Mouse (Mus musculus) kidney, postnatal 0 days (tissue): ENCODE measurements around the gene Slc35e2. TPM values are rescaled to one million over a fixed set of nuclear protein-coding genes. Genes with fewer than 3 reads are reported as not detected.

Experiments
- ATAC-seq: fragments of 200-750 bp; cut with Nextera tagmentation; replicated peaks from 2 replicates; pipeline ENCODE4 v1.8.0; 2017; ENCODE audit warnings: low read depth, moderate number of reproducible peaks, moderate TSS enrichment, moderate library complexity; ENCODE audit not compliant: low FRiP score
- DNase-seq: peaks from one replicate; pipeline ENCODE4 v3.0.0-alpha.2; 2016; ENCODE audit warnings: low spot score
- H3K27ac ChIP-seq: fragments of 300-500 bp; sonication (generic); 2 replicates; pipeline ENCODE4 v1.5.1; 2014; ENCODE audit warnings: mild to moderate bottlenecking
- H3K27me3 ChIP-seq: fragments of 300-500 bp; sonication (generic); 2 replicates; pipeline ENCODE4 v1.6.1; 2014; ENCODE audit warnings: low read length, mixed read lengths; ENCODE audit not compliant: insufficient read depth
- H3K36me3 ChIP-seq: fragments of 300-500 bp; sonication (generic); 2 replicates; pipeline ENCODE4 v1.6.1; 2014; ENCODE audit warnings: low read length, mixed read lengths; ENCODE audit not compliant: insufficient read depth
- H3K4me1 ChIP-seq: fragments of 300-500 bp; sonication (generic); replicated peaks from 2 replicates; pipeline ENCODE4 v1.6.1; 2014; ENCODE audit warnings: antibody characterized with exemption, low read length, mixed read lengths; ENCODE audit not compliant: insufficient read depth
- H3K4me2 ChIP-seq: fragments of 300-500 bp; sonication (generic); 2 replicates; pipeline ENCODE4 v1.6.1; 2014; ENCODE audit warnings: mild to moderate bottlenecking, low read length, moderate library complexity, mixed read lengths
- H3K4me3 ChIP-seq: fragments of 300-500 bp; sonication (generic); replicated peaks from 2 replicates; pipeline ENCODE4 v1.5.1; 2014; ENCODE audit warnings: low read depth, low read length
- H3K9ac ChIP-seq: fragments of 300-500 bp; sonication (generic); 2 replicates; pipeline ENCODE4 v1.6.1; 2014; ENCODE audit warnings: low read depth, low read length
- H3K9me3 ChIP-seq: fragments of 300-500 bp; sonication (generic); replicated peaks from 2 replicates; pipeline ENCODE4 v1.6.1; 2016; ENCODE audit warnings: low read length, inconsistent platforms, mixed read lengths
- CTCF ChIP-seq: IDR thresholded peaks from 2 replicates; pipeline ENCODE4 v1.5.1; 2016; ENCODE audit warnings: antibody characterized with exemption, low read depth, mild to moderate bottlenecking, moderate library complexity
- WGBS: fragments of 180-500 bp; shearing (Covaris S2); extraction: QIAGEN DNeasy Blood & Tissue Kit; methylation state at CpG from one replicate; pipeline ENCODE4 v1.1.7; 2014; 5-methylcytosine and 5-hydroxymethylcytosine counted together
- polyA plus RNA-seq: library from polyadenylated mRNA; unstranded; fragments of >200 nt; fragmentation: Nextera tagmentation; extraction: Ambion mirVana; gene quantifications from 2 replicates; pipeline ENCODE4 v1.2.1, GENCODE M21; 2015

Slc35e2 gene
- polyA plus RNA-seq, 1 experiment from 2014 or later = 6.6 TPM

DNA sequence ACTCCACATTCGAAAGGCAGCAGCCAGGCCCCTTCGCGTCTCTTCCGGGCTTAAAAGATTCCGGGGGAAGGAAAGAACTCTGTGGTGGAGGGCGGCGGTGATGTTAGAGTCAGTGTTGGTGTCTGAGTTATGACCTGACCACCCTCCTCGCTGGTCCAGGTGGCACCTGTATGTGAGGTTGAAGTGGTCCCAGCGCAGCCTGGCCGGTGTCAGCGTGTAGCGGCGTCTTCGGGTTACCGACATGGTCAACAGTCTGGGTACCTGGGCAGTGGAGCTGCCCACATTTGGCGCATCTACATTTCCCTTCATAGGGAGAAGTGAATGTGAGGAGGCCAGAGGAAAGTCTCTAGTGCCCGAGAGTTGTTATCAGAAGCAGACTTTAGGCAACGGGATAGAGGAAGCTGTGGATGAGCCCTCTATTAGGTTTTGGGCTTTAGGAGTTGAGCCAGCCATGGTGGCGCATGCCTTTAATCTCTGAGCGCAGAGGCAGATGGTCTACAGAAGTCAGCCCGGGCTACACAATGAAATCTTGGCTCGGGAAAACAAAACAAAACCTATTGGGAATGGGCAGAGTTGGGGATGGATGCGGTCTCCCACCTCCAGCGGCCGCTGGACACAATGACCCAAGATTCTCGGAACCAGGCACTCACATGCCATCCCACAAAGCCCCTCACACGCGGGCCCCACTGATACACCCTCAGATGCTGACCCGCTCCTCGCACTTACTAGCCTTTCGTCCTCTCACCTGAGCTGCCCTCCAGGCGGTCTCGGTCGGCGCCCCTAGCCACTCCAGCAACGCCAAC lies 51.3 kb downstream of the Slc35e2 start:
- peak overlapping the region; percentile 70 for H3K9ac ChIP-seq
- WGBS = 17% methylated on average over 36 of the region's 36 CpGs
- ATAC-seq (no peak), DNase-seq (peak; percentile 17)
- peak overlapping the region; percentile 81 for H3K27ac ChIP-seq
- peak overlapping the region; percentile 86 for H3K4me2 ChIP-seq
- no peaks in the 10 kb centered on the region; the same call in 1 of the 2 replicates for H3K27me3 ChIP-seq
- H3K9me3 ChIP-seq = no peaks in the 10 kb centered on the region
- peaks cover 34% of the 10 kb centered on the region for H3K36me3 ChIP-seq
- H3K4me1 ChIP-seq = peaks cover 42% of the 10 kb centered on the region
- TF ChIP-seq CTCF = no peak
- peak overlapping the region; percentile 44 for H3K4me3 ChIP-seq

DNA sequence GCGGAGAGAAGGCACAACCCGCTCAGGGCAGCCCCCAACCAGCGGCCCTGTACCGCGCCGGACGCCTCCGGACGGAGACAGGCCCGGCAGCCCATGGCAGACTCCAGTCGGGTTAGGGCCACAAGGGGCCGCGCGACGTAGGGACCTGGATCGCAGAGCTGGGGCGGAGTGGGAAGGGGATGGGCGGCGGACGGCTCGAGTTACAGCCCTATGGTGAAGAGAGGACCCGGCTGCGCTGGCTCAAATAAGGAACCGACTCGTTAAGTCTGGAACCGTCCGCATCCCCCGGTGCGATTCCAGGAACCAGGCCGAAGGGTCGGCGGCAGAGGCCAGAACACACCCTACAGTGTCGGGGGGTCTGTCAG lies 51.9 kb downstream of the Slc35e2 start, which contains the start of gene Mmp23:
TSS of gene Mmp23 (minus strand) at position 299 of the 365 bp plus-strand sequence.
- H3K4me2 ChIP-seq = peak within 1 kb of the TSS; percentile 86
- H3K4me1 ChIP-seq = peaks cover 42% of the 10 kb centered on the region
- H3K27me3 ChIP-seq = no peaks in the 10 kb centered on the region; the same call in 1 of the 2 replicates
- peak within 1 kb of the TSS; percentile 81 for H3K27ac ChIP-seq
- H3K4me3 ChIP-seq = peak within 1 kb of the TSS; percentile 44
- ATAC-seq (peak; percentile 41; the same call in 1 of the 2 replicates), DNase-seq (peak; percentile 89)
- under 1% methylated on average over 33 of the region's 33 CpGs for WGBS
- TF ChIP-seq CTCF = peak; percentile 34; the same call in 1 of the 2 replicates
- no peaks in the 10 kb centered on the region for H3K9me3 ChIP-seq
- peak within 1 kb of the TSS; percentile 70 for H3K9ac ChIP-seq
- H3K36me3 ChIP-seq = peaks cover 28% of the 10 kb centered on the region

DNA sequence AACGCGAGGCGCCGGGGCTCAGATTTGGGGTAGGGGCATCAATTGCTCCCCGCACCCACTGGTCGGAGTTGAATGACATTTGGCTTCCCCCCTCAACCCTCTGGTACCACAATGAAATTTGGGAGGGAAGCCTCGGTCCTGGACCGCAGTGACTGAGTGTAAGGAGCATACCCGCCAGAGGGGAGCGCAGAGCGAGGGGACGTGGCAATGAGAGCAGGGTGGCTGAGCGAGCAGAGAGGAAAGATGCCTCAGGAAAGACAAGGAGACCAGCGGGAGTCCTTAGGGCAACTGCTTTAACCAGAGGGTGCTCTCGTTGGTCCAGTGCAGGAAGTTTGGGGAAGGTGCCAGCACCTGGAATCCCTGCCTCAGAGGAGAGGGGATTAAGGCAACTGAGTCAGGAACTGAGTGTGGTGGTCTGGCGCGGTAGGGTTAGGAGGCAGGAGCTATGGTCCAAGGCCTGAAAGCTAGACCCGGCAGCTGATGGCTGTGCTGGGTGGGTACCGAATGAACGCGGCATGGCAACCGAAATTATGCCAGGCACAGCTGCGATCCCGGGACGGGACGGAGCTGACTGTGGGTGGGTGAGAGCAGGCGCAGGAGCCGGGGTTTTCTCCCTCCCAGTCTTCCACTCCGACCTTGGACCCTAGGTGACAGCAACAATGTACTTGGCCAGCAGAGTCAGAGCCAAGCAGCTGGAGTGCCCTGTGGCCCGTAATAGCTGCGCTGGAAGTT lies 52.4 kb downstream of the Slc35e2 start:
- Histone ChIP-seq H3K27me3 (no peaks in the 10 kb centered on the region; the same call in 1 of the 2 replicates), H3K4me2 (peak overlapping the region; percentile 86), H3K27ac (peak overlapping the region; percentile 81), H3K9ac (peak overlapping the region; percentile 70), H3K9me3 (no peaks in the 10 kb centered on the region), H3K4me1 (peaks cover 42% of the 10 kb centered on the region), H3K4me3 (peak overlapping the region; percentile 44), H3K36me3 (peaks cover 22% of the 10 kb centered on the region)
- TF ChIP-seq CTCF = peak; percentile 42; the same call in 1 of the 2 replicates
- ATAC-seq = peak; percentile 12; the same call in 1 of the 2 replicates
- DNase-seq = peak; percentile 80
- 1% methylated on average over 31 of the region's 31 CpGs for WGBS

DNA sequence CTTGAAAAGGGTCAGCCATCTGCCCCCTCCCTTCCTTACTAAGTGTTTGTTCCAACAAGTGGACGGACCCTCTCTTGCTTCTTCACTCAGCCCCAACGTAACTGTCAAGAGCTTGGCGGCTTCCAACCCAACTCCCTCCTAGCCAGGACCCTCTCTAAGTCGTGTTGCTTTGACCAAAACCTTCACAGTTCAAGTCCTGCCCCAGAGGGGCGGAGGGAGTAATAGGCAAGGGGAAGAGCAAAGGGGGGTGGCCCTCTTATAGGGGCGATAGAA lies 52.9 kb downstream of the Slc35e2 start:
- Histone ChIP-seq H3K4me1 (peaks cover 42% of the 10 kb centered on the region), H3K9ac (peak overlapping the region; percentile 70; the same call in 1 of the 2 replicates), H3K27ac (0 out of 2 replicates have a peak overlapping the region, but pooled peaks have one; percentile 81), H3K27me3 (no peaks in the 10 kb centered on the region; the same call in 1 of the 2 replicates), H3K4me2 (peak overlapping the region; percentile 86), H3K9me3 (no peaks in the 10 kb centered on the region), H3K36me3 (peaks cover 21% of the 10 kb centered on the region), H3K4me3 (peak overlapping the region; percentile 44)
- DNase-seq (no peak), ATAC-seq (no peak)
- no peak for TF ChIP-seq CTCF
- 3% methylated on average over 6 of the region's 6 CpGs for WGBS

DNA sequence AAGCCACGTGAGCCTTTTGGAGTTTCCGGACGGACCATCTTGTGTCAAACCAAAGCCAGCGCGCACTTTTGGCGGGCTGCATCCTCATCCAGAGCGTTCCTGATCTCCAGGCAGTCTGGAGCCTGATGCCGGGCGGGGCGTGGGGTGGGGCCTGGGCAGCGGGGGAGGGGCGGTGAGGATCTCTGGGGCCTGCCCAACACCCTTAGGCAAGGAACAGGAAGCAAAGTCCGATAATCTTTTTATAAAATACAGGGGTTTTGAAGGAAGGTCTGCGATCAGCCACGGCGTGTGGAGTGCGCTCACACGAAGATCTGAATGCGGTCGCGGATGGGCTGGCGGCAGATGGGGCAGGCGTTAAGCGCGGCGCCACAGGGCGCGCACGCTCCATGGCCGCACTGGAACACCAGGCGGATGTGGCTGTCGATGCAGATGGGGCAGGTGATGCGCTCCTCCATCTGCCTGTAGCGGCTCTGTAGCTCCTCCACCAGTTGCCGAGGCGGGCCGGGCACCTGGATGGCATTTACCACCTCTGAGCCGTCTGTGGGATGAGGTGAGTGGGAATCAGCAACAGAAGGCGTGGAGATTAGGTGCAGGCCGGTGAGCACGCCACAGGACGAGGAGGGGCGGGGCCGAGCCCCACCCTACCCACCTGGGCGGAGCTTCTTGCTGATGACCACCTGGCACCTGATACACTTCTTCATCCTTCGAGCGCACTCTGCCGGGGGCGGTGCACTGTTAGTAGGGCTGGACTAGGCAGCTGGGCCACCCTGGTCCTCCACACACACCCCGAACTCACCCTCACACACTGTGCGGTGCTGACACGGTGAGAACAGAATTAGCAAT lies 53.5 kb downstream of the Slc35e2 start:
- H3K27me3 ChIP-seq = no peaks in the 10 kb centered on the region; the same call in 1 of the 2 replicates
- TF ChIP-seq CTCF = no peak
- DNase-seq (peak; percentile 57), ATAC-seq (peak; percentile 25)
- peak overlapping the region; percentile 44 for H3K4me3 ChIP-seq
- 2% methylated on average over 52 of the region's 52 CpGs for WGBS
- peak overlapping the region; percentile 81; the same call in 1 of the 2 replicates for H3K27ac ChIP-seq
- peak overlapping the region; percentile 86 for H3K4me2 ChIP-seq
- H3K36me3 ChIP-seq = peaks cover 16% of the 10 kb centered on the region; the same call in 1 of the 2 replicates
- H3K9ac ChIP-seq = peak overlapping the region; percentile 70
- peaks cover 42% of the 10 kb centered on the region for H3K4me1 ChIP-seq
- no peaks in the 10 kb centered on the region for H3K9me3 ChIP-seq
